Mouse (Mus musculus) embryonic facial prominence, embryonic 10.5 days (tissue): Measurements from ENCODE around the gene Foxd1. TPM values are rescaled to one million over a fixed set of nuclear protein-coding genes. Genes with fewer than 3 reads are reported as not detected.
A peak's percentile ranks its signal among the peaks of the same experiment; 100 is the strongest.

Experiments used
- DNase-seq: peaks from one replicate; pipeline ENCODE4 v3.0.0-alpha.2; 2017; ENCODE audit warnings: low spot score
- H3K27ac ChIP-seq: fragments of 300-500 bp; sonication (generic); replicated peaks from 2 replicates; pipeline ENCODE4 v1.5.1; 2016; ENCODE audit warnings: mild to moderate bottlenecking
- H3K27me3 ChIP-seq: fragments of 300-500 bp; sonication (generic); replicated peaks from 2 replicates; pipeline ENCODE4 v1.6.1; 2016; ENCODE audit warnings: low read depth, mild to moderate bottlenecking; ENCODE audit not compliant: poor library complexity, severe bottlenecking
- H3K36me3 ChIP-seq: fragments of 300-500 bp; sonication (generic); replicated peaks from 2 replicates; pipeline ENCODE4 v1.6.1; 2016; ENCODE audit warnings: mild to moderate bottlenecking, moderate library complexity
- H3K4me1 ChIP-seq: fragments of 300-500 bp; sonication (generic); 2 replicates; pipeline ENCODE4 v1.6.1; 2016
- H3K4me3 ChIP-seq: fragments of 300-500 bp; sonication (generic); 2 replicates; pipeline ENCODE4 v1.5.1; 2016; ENCODE audit warnings: mild to moderate bottlenecking, moderate library complexity
- H3K9me3 ChIP-seq: fragments of 300-500 bp; sonication (generic); 2 replicates; pipeline ENCODE4 v1.6.1; 2016; ENCODE audit warnings: mild to moderate bottlenecking
- WGBS: fragments of 180-500 bp; shearing (Covaris S2); methylation state at CpG from one replicate; pipeline ENCODE4 v1.1.7; 2016; 5-methylcytosine and 5-hydroxymethylcytosine counted together
- polyA plus RNA-seq: library from polyadenylated mRNA; unstranded; fragments of >200 nt; fragmentation: Nextera tagmentation; extraction: Ambion mirVana; gene quantifications from 2 replicates; pipeline ENCODE4 v1.2.1, GENCODE M21; 2016

The Foxd1 gene
- polyA plus RNA-seq, 1 experiment from 2014 or later: 4.3 TPM

DNA sequence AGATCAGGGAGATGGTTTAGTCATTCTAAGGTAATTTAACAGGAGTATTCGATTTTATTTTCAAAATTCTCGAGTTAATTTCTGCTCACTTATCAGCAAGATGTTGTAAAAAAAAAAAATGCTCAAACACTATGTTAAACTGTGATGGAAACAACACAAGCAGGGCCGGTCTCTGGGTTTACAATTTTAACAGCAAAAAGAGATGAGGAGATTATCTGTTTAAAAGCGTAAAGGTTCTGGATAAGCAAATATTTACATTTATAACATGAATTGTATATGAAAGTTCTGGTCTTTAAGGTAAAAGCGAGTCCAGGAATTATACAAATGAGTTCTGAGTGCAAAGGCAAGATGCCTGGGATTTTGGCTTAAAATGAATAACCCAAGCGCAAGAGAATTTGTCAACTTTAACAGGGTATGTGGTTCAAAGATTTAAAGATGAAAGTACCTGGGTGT lies 3.0 kb downstream of the Foxd1 start:
- Histone ChIP-seq H3K27ac (no peak overlapping the region), H3K27me3 (peaks cover 100% of the 10 kb centered on the region), H3K36me3 (no peaks in the 10 kb centered on the region), H3K9me3 (no peaks in the 10 kb centered on the region), H3K4me1 (peaks cover 41% of the 10 kb centered on the region), H3K4me3 (peak overlapping the region; percentile 72)
- no peak for DNase-seq
- WGBS: 6% methylated on average over 6 of the region's 6 CpGs

- peak overlapping the region; percentile 81 for H3K27ac ChIP-seq
- WGBS: 2% methylated on average over 18 of the region's 18 CpGs
- H3K4me3 ChIP-seq: peak overlapping the region; percentile 72
- H3K36me3 ChIP-seq: no peaks in the 10 kb centered on the region
- H3K27me3 ChIP-seq: peaks cover 100% of the 10 kb centered on the region
- H3K4me1 ChIP-seq: peaks cover 39% of the 10 kb centered on the region
- no peaks in the 10 kb centered on the region for H3K9me3 ChIP-seq
- peak; percentile 35 for DNase-seq
Observed at GRCm38 (mm10) chr13:98357433-98358423, 3.7 kb downstream of the Foxd1 start.

DNA sequence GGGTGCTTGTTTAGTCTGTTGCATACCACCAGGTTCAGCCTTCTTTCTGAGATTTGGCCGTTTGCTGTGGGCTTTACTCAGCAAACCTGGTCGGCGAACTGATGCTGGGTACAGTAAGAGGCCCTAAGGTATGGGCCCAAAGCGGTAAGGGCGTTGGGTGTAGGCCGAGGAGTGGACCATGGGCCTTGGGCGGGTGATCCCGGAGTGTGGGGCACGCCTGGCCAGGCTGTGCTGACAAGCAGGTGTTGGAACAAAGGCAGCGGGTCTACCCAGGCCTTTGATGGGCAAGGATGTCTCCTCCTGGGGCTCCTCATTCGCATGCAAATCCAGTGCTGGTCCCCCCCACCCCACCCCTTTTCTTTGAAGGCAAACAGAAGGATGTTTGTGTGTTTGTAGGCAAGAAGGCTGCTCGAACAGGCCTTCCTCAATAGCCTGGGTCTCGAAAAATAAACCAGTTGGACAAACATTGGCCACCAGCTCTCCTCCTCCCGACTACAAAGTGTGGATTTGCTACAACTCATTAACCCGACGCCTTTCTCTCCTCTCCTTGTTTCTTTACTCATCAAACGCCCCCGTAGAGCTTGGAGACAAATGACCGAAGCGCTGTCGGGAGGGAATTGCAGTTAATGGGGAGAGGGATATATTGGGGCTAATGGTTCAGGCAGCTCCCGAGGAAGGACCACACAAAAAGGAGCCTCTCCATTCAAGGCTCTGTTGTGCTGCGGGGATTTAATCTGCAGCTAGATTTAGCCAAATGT lies 4.6 kb downstream of the Foxd1 start:
- Histone ChIP-seq H3K36me3 (no peaks in the 10 kb centered on the region), H3K4me1 (peaks cover 36% of the 10 kb centered on the region), H3K27ac (peak overlapping the region; percentile 81), H3K27me3 (peaks cover 100% of the 10 kb centered on the region), H3K9me3 (no peaks in the 10 kb centered on the region), H3K4me3 (peak overlapping the region; percentile 72)
- DNase-seq: peak; percentile 65
- WGBS: 1% methylated on average over 23 of the region's 23 CpGs

DNA sequence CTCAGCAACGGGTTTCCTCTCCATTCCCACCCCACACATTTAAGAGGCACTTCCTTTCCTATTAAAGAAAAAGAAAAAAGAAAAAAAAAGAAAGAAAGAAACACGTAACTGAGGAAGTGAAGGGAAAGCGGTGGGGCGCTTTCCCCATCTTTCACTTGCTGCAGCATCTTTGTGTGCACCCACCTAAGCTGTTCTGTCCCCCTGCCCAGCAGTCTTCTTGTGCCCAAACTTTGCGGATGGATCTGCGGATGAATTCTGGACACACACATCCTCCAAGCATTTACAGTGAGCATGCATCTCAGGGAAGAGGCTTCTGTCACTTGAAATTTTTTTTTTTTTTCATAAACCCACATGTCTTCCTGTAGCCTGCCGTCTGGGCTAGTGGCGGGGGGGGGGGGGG lies 5.3 kb downstream of the Foxd1 start:
- no peak overlapping the region for H3K27ac ChIP-seq
- DNase-seq: peak; percentile 35
- H3K9me3 ChIP-seq: no peaks in the 10 kb centered on the region
- H3K27me3 ChIP-seq: peaks cover 100% of the 10 kb centered on the region
- H3K4me1 ChIP-seq: peaks cover 29% of the 10 kb centered on the region
- peak overlapping the region; percentile 21; the same call in 1 of the 2 replicates for H3K4me3 ChIP-seq
- H3K36me3 ChIP-seq: no peaks in the 10 kb centered on the region
- 1% methylated on average over 7 of the region's 8 CpGs for WGBS

- peak; percentile 27 for DNase-seq
- no peak overlapping the region for H3K27ac ChIP-seq
- no peaks in the 10 kb centered on the region for H3K9me3 ChIP-seq
- no peaks in the 10 kb centered on the region for H3K36me3 ChIP-seq
- H3K4me1 ChIP-seq: peaks cover 24% of the 10 kb centered on the region
- 5% methylated on average over 6 of the region's 6 CpGs for WGBS
- H3K27me3 ChIP-seq: peaks cover 100% of the 10 kb centered on the region
- H3K4me3 ChIP-seq: no peak overlapping the region
Observed at GRCm38 (mm10) chr13:98360391-98360790, 6.3 kb downstream of the Foxd1 start.

DNA sequence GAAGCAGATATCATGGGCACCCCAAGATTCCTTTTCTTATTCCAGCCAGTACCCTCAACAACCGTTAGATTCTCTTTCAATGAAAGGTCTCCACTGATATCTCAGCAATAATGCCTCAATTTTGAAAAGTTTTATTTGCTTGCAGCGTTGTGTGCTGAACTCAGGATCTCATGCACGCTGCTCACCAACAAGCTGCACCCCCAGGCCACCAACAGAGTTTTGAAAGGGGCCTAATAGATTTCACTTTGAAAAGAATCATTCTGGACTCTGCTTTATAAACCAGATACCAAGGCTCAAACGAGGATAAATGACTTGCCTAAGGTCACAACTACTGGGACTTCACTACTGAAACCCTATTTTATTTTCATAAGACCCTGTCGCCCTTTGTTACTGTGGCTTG lies 7.1 kb downstream of the Foxd1 start:
- Histone ChIP-seq H3K9me3 (no peaks in the 10 kb centered on the region), H3K27ac (no peak overlapping the region), H3K27me3 (peaks cover 100% of the 10 kb centered on the region), H3K36me3 (no peaks in the 10 kb centered on the region), H3K4me1 (peaks cover 26% of the 10 kb centered on the region), H3K4me3 (no peak overlapping the region)
- 8% methylated on average over 5 of the region's 5 CpGs for WGBS
- DNase-seq: peak; percentile 9

- peak; percentile 43 for DNase-seq
- Histone ChIP-seq H3K36me3 (no peaks in the 10 kb centered on the region), H3K4me3 (no peak overlapping the region), H3K9me3 (no peaks in the 10 kb centered on the region), H3K27ac (no peak overlapping the region), H3K4me1 (peaks cover 35% of the 10 kb centered on the region), H3K27me3 (peaks cover 100% of the 10 kb centered on the region)
- WGBS: 2% methylated on average over 4 of the region's 4 CpGs
Observed at GRCm38 (mm10) chr13:98363046-98363445, 9.0 kb downstream of the Foxd1 start.

- peaks cover 100% of the 10 kb centered on the region for H3K27me3 ChIP-seq
- no peak overlapping the region for H3K4me3 ChIP-seq
- no peak for DNase-seq
- peaks cover 35% of the 10 kb centered on the region for H3K4me1 ChIP-seq
- H3K27ac ChIP-seq: no peak overlapping the region; the same call in 1 of the 2 replicates
- WGBS: under 1% methylated on average over 8 of the region's 8 CpGs
- no peaks in the 10 kb centered on the region for H3K36me3 ChIP-seq
- no peaks in the 10 kb centered on the region for H3K9me3 ChIP-seq
Observed at GRCm38 (mm10) chr13:98365081-98365480, 11.0 kb downstream of the Foxd1 start.

DNA sequence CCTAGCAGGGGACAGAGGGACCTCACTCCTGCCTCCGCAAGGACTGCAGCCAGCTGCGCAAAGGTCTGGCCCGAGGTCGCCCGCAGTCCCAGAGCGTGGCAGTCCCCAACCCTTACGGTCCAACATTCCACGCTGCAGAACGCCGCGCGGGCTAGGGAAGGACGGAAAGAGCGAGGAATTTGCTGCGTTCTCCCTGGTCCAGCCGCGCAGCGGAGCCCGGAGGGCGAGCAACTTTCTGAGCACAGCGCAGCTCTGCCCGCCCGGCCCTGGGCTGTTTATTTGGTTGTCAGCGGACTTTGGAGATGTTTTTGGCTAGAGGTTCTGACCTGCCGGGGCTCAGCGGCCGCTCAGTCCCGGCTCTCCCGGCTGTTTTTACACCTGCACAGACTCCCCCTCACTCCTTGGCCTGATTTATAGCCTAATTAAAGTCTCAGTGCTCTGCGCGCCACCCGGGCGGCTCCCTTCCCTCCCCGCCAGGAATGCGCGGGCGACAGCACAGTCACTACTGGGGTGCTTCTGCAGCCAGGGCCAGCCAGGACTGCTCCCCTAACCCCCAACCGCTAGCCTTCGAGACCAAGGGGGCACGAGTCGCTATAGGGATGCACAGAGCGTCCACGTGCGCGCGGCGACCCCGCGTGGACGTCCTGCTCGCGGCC lies 11.9 kb downstream of the Foxd1 start:
- Histone ChIP-seq H3K27ac (peak overlapping the region; percentile 79), H3K27me3 (peaks cover 100% of the 10 kb centered on the region)

GRCm38 (mm10) chr13:98366469-98367275 lies 12.6 kb downstream of the Foxd1 start:
- WGBS: under 1% methylated on average over 43 of the region's 43 CpGs
- Histone ChIP-seq H3K9me3 (no peaks in the 10 kb centered on the region), H3K27ac (peak overlapping the region; percentile 79), H3K36me3 (no peaks in the 10 kb centered on the region), H3K4me1 (peaks cover 33% of the 10 kb centered on the region), H3K4me3 (peak overlapping the region; percentile 51), H3K27me3 (peaks cover 100% of the 10 kb centered on the region)
- peak; percentile 62 for DNase-seq

More for the DNA sequence above, 11.9 kb downstream of the Foxd1 start:
- WGBS: under 1% methylated on average over 52 of the region's 52 CpGs
- Histone ChIP-seq H3K9me3 (no peaks in the 10 kb centered on the region), H3K4me3 (peak overlapping the region; percentile 51), H3K36me3 (no peaks in the 10 kb centered on the region), H3K4me1 (peaks cover 33% of the 10 kb centered on the region)
- DNase-seq: peak; percentile 81

- WGBS: 4% methylated on average over 3 of the region's 3 CpGs
- no peak for DNase-seq
- Histone ChIP-seq H3K27me3 (peaks cover 100% of the 10 kb centered on the region), H3K4me1 (peaks cover 33% of the 10 kb centered on the region), H3K4me3 (no peak overlapping the region), H3K27ac (no peak overlapping the region), H3K36me3 (no peaks in the 10 kb centered on the region), H3K9me3 (no peaks in the 10 kb centered on the region)
Observed at GRCm38 (mm10) chr13:98367601-98368000, 13.6 kb downstream of the Foxd1 start.
